Mouse (Mus musculus) embryonic stem cell, embryonic (primary cell): ENCODE data around the gene Ttyh3.

Experiments used
- CTCF ChIA-PET, 4 experiments: fragments of 300-600 bp in 2 of 4; fragments of 350-600 bp in 2 of 4; sonication (Branson Sonifier 250); formaldehyde crosslinking; loops; one replicate each; lab custom pipeline; 2022; ENCODE audit warnings: inconsistent platforms in 2 of 4; lab: Charles Lee
- POLR2A ChIA-PET, 4 experiments: fragments of 300-600 bp in 2 of 4; fragments of 350-600 bp in 2 of 4; sonication (Branson Sonifier 250); formaldehyde crosslinking; loops; one replicate each; lab custom pipeline; 2022; ENCODE audit warnings: antibody characterized with exemption in 4 of 4, inconsistent platforms in 1 of 4; lab: Charles Lee

Ttyh3 gene

DNA sequence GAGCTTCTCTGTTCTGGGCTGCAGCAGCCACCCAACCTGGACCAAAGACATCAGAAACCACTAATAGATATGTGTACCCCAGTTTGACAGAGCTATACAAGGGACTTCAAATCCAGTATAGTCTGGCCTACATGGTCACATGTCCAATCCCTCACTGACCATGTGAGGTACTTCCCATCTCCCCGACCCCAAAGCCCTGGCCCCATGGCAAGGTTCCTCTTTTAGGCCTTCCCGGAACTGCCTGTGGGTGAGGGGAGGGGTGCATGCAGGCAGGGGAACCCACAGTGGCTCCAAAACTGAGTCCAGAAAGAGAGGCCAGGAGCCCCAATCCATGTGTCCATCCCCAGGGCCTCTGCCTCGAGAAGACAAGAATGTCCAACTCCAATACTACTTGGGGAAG, 6.8 kb downstream of the Ttyh3 start:
- ChIA-PET POLR2A (interaction anchor here in 1 of 4 experiments (1.0 kb wide), 1 partner anchor 18 kb away, joined by 3 read pairs; no protein-coding TSS in a partner anchor), CTCF (interaction anchor here in 2 of 4 experiments (0.6 to 0.9 kb wide), 4 partner anchors 24 to 216 kb away, joined by 3 to 5 read pairs (median 4); no protein-coding TSS in a partner anchor)

DNA sequence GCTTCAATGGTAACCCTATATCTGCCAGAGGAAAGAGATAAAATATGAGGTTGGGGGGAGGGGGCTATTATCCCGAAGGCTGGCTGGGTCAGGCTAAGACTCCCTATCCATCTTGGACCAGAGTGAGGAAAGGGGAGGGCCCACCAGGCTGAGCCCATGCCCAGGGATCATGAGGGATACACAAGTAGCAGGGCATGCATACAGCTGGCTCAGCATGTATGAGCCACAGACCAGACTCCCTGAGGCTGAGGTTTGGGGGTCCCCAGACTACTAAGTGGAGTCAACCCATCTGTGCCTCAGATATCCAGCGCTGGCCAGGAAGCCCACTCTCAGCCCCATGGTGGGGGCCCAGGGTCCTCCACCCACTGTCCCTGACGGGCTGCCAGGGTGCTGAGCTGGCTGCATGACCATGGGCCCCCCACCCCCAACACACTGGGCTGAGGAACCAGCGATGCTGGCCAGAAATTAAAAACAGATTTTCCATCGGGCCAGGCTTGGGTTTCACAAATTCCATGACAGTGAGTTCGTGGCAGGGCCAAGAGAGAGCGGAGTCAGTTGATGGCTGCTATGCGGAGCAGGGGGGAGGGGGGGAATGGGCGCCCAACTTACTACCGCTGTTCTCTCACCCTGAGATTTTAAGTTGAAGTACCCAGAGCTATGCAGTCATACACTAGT, 7.4 kb downstream of the Ttyh3 start:
- ChIA-PET POLR2A (no interaction called here), CTCF (interaction anchor here in 1 of 4 experiments (0.7 to 0.9 kb wide), 2 partner anchors 24 to 103 kb away, joined by 4 to 5 read pairs; no protein-coding TSS in a partner anchor)

GRCm38 (mm10) chr5:140640812-140641211, 8.0 kb downstream of the Ttyh3 start:
- ChIA-PET POLR2A (interaction anchor here in 1 of 4 experiments (1.2 to 2.4 kb wide), 2 partner anchors 7 to 222 kb away, joined by 3 to 7 read pairs; partner anchors contain the start of gene Eif3b), CTCF (no interaction called here)

GRCm38 (mm10) chr5:140639871-140640270, 9.0 kb downstream of the Ttyh3 start:
- POLR2A ChIA-PET: interaction anchor here in 2 of 4 experiments (1.2 to 2.4 kb wide), 3 partner anchors 8 to 221 kb away, joined by 3 to 7 read pairs (median 6); partner anchors contain the start of genes Eif3b (in 1 of the 2) and Ttyh3 (in 1 of the 2)
- CTCF ChIA-PET: interaction anchor here in 2 of 4 experiments (0.6 to 1.0 kb wide), 2 partner anchors 11 to 71 kb away, joined by 3 to 4 read pairs; no protein-coding TSS in a partner anchor

- POLR2A ChIA-PET: interaction anchor here in 2 of 4 experiments (1.4 to 2.4 kb wide), 2 partner anchors 9 to 10 kb away, joined by 6 to 7 read pairs; partner anchors contain the start of gene Ttyh3 (in 1 of the 2)
- CTCF ChIA-PET: interaction anchor here in 1 of 4 experiments (1.0 kb wide), 1 partner anchor 10 kb away, joined by 3 read pairs; no protein-coding TSS in a partner anchor
Measured at GRCm38 (mm10) chr5:140639312-140639711, 9.5 kb downstream of the Ttyh3 start.

DNA sequence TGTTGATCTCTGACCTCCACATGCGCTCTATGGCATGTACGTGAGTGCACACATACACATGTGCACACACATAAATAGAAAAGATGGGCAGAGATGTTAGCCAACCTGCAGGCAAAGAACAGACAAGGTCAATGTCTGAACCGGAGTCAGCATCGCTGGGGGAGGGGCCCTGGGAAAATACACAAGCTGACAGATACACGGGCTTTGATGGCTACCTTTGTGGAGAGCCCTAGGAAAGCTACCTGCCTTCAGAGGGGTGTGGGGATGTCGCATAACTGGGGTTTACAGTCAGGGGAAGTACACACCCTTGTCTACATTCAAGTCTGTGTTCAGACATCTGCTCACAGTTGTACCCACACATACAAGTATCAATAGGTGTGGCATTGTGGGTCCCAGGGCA, 10.3 kb downstream of the Ttyh3 start:
- ChIA-PET POLR2A (interaction anchor here in 1 of 4 experiments (2.4 kb wide), 1 partner anchor 10 kb away, joined by 7 read pairs; no protein-coding TSS in a partner anchor), CTCF (no interaction called here)

- CTCF ChIA-PET: interaction anchor here in 1 of 4 experiments (0.9 kb wide), 1 partner anchor 269 kb away, joined by 3 read pairs; no protein-coding TSS in a partner anchor
- POLR2A ChIA-PET: no interaction called here
Measured at GRCm38 (mm10) chr5:140637989-140638388, 10.8 kb downstream of the Ttyh3 start.

GRCm38 (mm10) chr5:140637058-140637410, 11.8 kb downstream of the Ttyh3 start:
- POLR2A ChIA-PET: interaction anchor here in 1 of 4 experiments (0.9 to 1.5 kb wide), 2 partner anchors 9 to 11 kb away, joined by 3 to 4 read pairs; no protein-coding TSS in a partner anchor
- CTCF ChIA-PET: interaction anchor here in 2 of 4 experiments (0.6 to 1.8 kb wide), 3 partner anchors 87 to 270 kb away, joined by 3 to 5 read pairs (median 3); no protein-coding TSS in a partner anchor

DNA sequence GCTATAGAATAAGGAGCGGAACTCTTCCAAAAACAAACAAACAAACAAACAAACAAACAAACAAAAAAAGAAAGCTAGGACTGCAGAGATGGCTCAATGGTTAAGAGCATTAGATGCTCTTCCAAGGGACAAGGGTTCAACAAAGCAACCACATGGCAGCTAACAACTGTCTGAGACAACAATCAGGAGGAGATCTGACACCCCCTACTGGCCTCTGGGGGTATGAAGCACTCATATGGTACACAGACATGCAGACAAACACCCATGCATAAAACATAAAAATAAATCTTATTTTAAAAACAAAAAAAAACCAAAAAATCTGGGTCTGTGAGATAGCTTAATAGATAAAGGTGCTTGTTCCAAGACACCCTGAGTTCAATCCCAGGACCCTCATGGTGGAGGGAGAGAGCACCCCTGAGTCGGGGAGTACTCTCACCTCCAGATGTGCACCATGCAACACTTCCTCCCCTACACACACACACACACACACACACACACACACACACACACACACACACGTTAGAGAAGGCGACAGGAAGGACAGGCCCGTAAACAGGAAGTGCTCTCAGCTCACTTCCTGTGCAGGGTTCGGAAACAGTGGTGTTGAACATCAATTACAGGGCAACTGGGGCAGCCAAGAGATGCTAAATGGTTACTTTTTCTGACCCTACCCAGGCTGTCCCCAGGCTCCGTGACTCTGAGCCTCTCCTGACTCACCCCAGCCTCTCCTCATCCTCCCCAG, 12.3 kb downstream of the Ttyh3 start:
- ChIA-PET POLR2A (interaction anchor here in 3 of 4 experiments (0.6 to 1.5 kb wide), 4 partner anchors 10 to 12 kb away, joined by 3 to 4 read pairs (median 3); no protein-coding TSS in a partner anchor), CTCF (interaction anchor here in 3 of 4 experiments (0.6 to 2.3 kb wide), 9 partner anchors 12 to 381 kb away, joined by 3 to 11 read pairs (median 4); partner anchors contain the start of gene Ttyh3 (in 1 of the 3))

DNA sequence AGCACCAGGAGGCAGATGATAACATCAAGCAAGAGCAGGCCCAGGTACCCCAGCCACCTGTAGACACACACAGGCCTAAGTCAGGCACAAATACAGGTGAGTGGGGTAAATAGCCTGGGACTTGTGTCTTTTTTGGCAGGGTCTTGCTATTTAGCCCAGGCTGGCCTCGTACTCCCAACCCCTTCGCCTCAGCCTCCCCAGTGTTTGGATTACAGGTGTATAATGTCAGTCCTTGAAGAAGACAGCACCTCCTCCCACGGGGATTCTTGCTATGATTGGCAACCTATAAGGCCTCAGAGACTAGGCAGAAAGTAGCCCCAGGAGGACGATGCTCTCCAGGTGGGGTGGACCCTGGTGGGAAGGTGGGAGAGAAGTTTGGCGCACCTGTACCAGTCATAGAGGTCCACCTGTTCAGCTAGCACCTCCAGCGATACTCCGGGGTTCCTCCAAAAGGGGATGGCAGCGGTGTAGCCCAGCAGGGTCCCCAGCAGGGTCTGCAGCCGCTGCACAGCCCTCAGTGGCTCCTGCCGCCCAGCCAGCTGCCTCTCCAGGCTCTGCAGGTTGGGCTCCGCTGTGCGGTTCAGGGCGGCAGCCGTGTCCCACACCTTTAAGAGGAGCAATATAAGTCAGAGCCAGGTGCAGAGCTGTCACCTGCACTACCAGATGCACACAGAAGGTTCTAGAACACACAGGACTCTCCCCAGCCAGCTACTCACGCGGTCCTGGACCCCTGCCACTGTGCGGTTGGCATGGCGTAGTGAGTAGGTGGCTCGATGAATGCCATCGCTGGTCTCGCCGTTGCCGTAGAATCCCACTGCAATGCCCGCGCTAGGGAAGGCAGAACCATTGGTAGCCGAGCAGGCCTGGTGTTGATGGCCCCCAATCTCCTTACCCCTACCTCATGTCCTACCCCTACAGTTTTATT, 13.8 kb downstream of the Ttyh3 start:
- ChIA-PET POLR2A (interaction anchor here in 2 of 4 experiments (0.6 to 1.5 kb wide), 4 partner anchors 13 to 68 kb away, joined by 3 read pairs; partner anchors contain the start of gene Ttyh3 (in 1 of the 2)), CTCF (interaction anchor here (0.5 to 2.3 kb wide), 7 partner anchors 10 to 355 kb away, joined by 3 to 11 read pairs (median 5); no protein-coding TSS in a partner anchor)

GRCm38 (mm10) chr5:140633432-140633831, 15.4 kb downstream of the Ttyh3 start:
- ChIA-PET CTCF (interaction anchor here (0.7 to 1.2 kb wide), 5 partner anchors 10 to 245 kb away, joined by 3 to 6 read pairs (median 3); no protein-coding TSS in a partner anchor), POLR2A (no interaction called here)

DNA sequence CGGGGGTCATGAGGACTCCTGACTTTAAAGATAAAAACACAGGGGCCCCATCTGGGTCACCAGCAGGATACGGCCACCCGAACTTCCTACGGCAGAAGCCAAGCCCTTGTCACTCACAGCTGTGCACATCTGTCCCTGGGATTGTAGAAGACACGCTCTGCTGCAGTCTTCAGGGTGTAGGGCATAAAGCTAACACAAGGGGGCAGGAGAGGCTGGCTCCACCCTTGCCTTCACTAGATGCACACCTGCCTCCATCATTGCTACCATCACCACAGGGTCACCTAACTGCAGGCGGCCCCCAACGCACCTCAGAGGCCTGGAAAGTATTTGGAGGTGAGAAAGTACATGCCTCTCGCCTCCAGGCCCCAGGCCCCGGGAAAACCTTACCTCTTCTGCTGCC, 19.8 kb downstream of the Ttyh3 start:
- ChIA-PET CTCF (interaction anchor here in 3 of 4 experiments (0.5 to 1.7 kb wide), 12 partner anchors 10 to 228 kb away, joined by 3 to 7 read pairs (median 4); no protein-coding TSS in a partner anchor), POLR2A (interaction anchor here in 1 of 4 experiments (0.8 kb wide), 1 partner anchor 22 kb away, joined by 3 read pairs; the partner anchor contains the start of gene Lfng)

DNA sequence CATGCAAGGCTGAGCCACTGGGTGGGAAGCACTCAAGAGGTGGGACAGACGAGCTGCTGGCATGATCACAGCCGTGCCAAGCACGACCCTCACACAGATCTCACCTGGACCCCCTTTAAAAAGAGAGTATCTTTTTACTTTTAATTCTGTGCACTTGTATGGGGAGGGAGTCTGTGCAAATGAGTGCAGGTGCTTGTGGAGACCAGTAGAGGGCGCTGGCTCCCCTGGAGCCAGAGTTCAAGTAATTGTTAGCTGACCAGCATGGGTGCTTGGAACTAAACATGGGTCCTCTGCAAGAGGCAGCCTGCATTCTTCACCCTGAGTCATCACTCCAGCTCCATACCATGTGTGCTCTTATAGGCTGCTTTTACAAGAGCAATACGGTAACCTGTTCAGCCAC, 21.3 kb downstream of the Ttyh3 start:
- ChIA-PET POLR2A (no interaction called here), CTCF (interaction anchor here in 2 of 4 experiments (0.5 to 1.2 kb wide), 4 partner anchors 17 to 62 kb away, joined by 3 to 5 read pairs (median 4); no protein-coding TSS in a partner anchor)

- ChIA-PET CTCF (no interaction called here), POLR2A (no interaction called here)
Measured at GRCm38 (mm10) chr5:140624961-140625360, 23.9 kb downstream of the Ttyh3 start.

- CTCF ChIA-PET: interaction anchor here in 1 of 4 experiments (0.7 to 1.7 kb wide), 2 partner anchors 84 to 127 kb away, joined by 3 to 5 read pairs; no protein-coding TSS in a partner anchor
- POLR2A ChIA-PET: no interaction called here
Measured at GRCm38 (mm10) chr5:140624238-140624637, 24.6 kb downstream of the Ttyh3 start.

GRCm38 (mm10) chr5:140623791-140624190, 25.0 kb downstream of the Ttyh3 start:
- POLR2A ChIA-PET: no interaction called here
- CTCF ChIA-PET: interaction anchor here in 1 of 4 experiments (0.7 to 1.7 kb wide), 2 partner anchors 84 to 127 kb away, joined by 3 to 5 read pairs; no protein-coding TSS in a partner anchor
